Mouse (Mus musculus) adrenal gland, postnatal 0 days (tissue): ENCODE results near the gene Siglecf. TPM values are rescaled to one million over a fixed set of nuclear protein-coding genes. Genes with fewer than 3 reads are reported as not detected.

Experiments
- polyA plus RNA-seq: library from polyadenylated mRNA; unstranded; fragments of >200 nt; fragmentation: Nextera tagmentation; extraction: Ambion mirVana; gene quantifications from 2 replicates; pipeline ENCODE4 v1.2.1, GENCODE M21; 2015

Gene Siglecf
- polyA plus RNA-seq = 0.08 and 0.28 TPM in 2 replicates

DNA sequence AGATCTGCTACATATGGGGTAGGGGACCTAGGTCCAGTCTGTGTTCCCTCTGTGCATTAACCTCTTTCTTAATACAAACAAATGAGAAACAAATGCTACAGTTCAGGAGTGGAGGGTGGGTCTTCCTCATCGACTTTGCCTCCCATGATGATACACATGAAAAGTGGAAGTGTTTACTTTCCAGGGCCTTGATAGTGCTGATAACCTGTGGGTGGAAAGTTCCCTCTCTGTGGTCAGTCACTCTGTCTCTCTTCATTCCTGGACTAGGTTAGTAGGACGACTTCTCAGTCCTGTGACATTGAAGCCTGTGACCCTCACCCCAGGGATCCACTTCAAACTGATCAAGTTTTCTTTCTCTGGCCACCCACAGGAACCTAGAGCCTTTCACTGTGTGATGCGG, at the start of gene Siglecf:
Siglecf (plus strand) TSS at position 188 of the 400 bp plus-strand sequence.

DNA sequence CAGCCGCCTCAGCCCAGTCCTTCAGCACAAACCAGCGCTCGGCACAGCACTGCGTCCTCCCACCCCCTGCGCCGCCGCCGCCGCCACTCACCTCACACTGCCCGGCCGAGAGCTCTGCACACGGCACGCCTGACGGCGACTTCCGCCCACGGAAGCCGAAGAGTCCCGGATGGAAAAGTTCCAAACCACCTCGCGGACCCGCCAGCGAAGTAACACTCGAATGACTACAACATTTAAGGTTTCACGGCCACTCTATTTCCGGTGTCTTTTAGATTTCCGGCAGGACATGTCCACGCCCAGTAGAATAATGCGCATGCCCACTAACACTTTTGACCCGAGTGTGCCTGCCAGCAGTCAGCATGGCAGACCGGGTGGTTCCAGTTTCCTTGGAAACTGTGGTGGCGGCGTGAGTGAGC, 38.1 kb upstream of the Siglecf start, which contains the start of gene Zfp715:
Zfp715 (minus strand) TSS at position 282 of the 416 bp plus-strand sequence.

DNA sequence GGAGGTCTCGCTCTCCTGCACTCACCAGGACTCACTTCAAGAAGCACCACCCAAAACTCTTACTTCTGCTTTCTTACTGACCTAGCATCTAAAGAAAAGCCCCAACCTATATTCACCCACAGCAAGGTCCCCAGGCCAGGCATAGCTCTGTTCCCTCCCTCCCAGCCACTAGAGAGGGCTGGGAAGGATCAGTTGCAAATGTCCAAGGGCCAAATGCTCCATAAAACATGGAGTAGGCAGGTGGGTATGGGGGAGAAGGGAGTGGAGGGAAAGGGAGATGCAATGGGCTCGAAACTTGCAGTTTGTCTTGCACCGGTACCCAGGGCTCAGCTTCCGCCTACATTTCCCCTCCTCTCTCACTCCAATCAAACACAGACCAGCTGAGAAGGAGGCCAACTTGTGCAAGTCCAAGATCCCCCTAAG, 57.0 kb downstream of the Siglecf start, which contains the start of gene Siglecg:
Siglecg (plus strand) TSS at position 74 of the 423 bp plus-strand sequence.

Other genes starting within 250 kb of the Siglecf start
- not detected in 2 replicates for gene Zfp936, start 237.1 kb upstream of the Siglecf start, polyA plus RNA-seq
- gene Zfp715, start 38.0 kb upstream of the Siglecf start, polyA plus RNA-seq = 13.5 and 13.8 TPM in 2 replicates
- gene Siglecg, start 56.9 kb downstream of the Siglecf start, polyA plus RNA-seq = 0.19 and 0.59 TPM in 2 replicates
- not detected in 2 replicates for gene Lim2, start 76.3 kb downstream of the Siglecf start, polyA plus RNA-seq
- 0.95 and 2.4 TPM in 2 replicates for gene Nkg7, start 85.7 kb downstream of the Siglecf start, polyA plus RNA-seq
- not detected in 2 replicates for gene Cldnd2, start 89.4 kb downstream of the Siglecf start, polyA plus RNA-seq
- 379 and 383 TPM in 2 replicates for gene Etfb, start 92.7 kb downstream of the Siglecf start, polyA plus RNA-seq
- gene Gm45233, start 92.8 kb downstream of the Siglecf start, polyA plus RNA-seq = 0.18 and 0.69 TPM in 2 replicates
- 5.1 and 6.0 TPM in 2 replicates for gene Vsig10l, start 111.8 kb downstream of the Siglecf start, polyA plus RNA-seq
- 0.26 and 0.65 TPM in 2 replicates for gene Iglon5, start 138.7 kb downstream of the Siglecf start, polyA plus RNA-seq
- not detected in 2 replicates for gene 4931406B18Rik, start 154.6 kb downstream of the Siglecf start, polyA plus RNA-seq
- 1.3 and 2.0 TPM in 2 replicates for gene Cd33, start 193.1 kb downstream of the Siglecf start, polyA plus RNA-seq
- gene Zfp658, start 210.9 kb downstream of the Siglecf start, polyA plus RNA-seq = 1.6 and 2.8 TPM in 2 replicates
- gene Zfp719, start 228.3 kb downstream of the Siglecf start, polyA plus RNA-seq = 7.7 and 9.8 TPM in 2 replicates